Mouse (Mus musculus) forebrain, embryonic 10.5 days (tissue): ENCODE measurements around the gene Grik5. TPM values are rescaled to one million over a fixed set of nuclear protein-coding genes. Genes with fewer than 3 reads are reported as not detected.

Experiments
- DNase-seq: peaks from one replicate; pipeline ENCODE4 v3.0.0-alpha.2; 2017; ENCODE audit warnings: low spot score; ENCODE audit errors: extremely low spot score
- H3K27ac ChIP-seq: fragments of 300-500 bp; sonication (generic); 2 replicates; pipeline ENCODE4 v1.5.1; 2016; ENCODE audit warnings: mild to moderate bottlenecking
- H3K27me3 ChIP-seq: fragments of 300-500 bp; sonication (generic); 2 replicates; pipeline ENCODE4 v1.6.1; 2016; ENCODE audit warnings: mild to moderate bottlenecking; ENCODE audit not compliant: poor library complexity, severe bottlenecking
- H3K36me3 ChIP-seq: fragments of 300-500 bp; sonication (generic); replicated peaks from 2 replicates; pipeline ENCODE4 v1.6.1; 2016; ENCODE audit warnings: mild to moderate bottlenecking, moderate library complexity
- H3K4me1 ChIP-seq: fragments of 300-500 bp; sonication (generic); 2 replicates; pipeline ENCODE4 v1.6.1; 2016
- H3K4me3 ChIP-seq: fragments of 300-500 bp; sonication (generic); 2 replicates; pipeline ENCODE4 v1.5.1; 2016; ENCODE audit warnings: mild to moderate bottlenecking, moderate library complexity
- H3K9me3 ChIP-seq: fragments of 300-500 bp; sonication (generic); 2 replicates; pipeline ENCODE4 v1.6.1; 2016; ENCODE audit warnings: mild to moderate bottlenecking, moderate library complexity
- WGBS: fragments of 180-500 bp; shearing (Covaris S2); methylation state at CpG from one replicate; pipeline ENCODE4 v1.1.7; 2016; 5-methylcytosine and 5-hydroxymethylcytosine counted together
- polyA plus RNA-seq: library from polyadenylated mRNA; unstranded; fragments of >200 nt; fragmentation: Nextera tagmentation; extraction: Ambion mirVana; gene quantifications from 2 replicates; pipeline ENCODE4 v1.2.1, GENCODE M21; 2016

Gene Grik5
- polyA plus RNA-seq, 1 experiment from 2014 or later = 6.8 TPM

DNA sequence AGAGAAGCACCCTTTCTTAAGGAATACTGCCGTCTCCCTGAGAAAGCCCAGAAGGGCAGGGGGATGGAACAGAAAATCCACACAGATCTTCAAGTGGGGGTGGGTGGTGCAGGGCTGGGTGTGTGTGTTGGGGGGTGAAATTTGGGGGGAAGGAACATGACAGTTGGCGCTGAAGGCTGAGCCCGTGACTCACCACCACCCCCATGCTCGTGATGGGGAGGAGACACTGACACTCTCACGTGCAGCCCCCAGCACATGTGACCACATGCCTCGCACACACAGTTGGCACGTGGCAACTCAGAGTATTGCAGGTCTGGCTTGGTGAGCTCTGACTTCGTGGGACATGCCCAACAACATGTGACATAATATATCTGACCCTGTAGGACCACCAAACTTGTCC lies 1.8 kb upstream of the Grik5 start:
- Histone ChIP-seq H3K9me3 (no peaks in the 10 kb centered on the region), H3K4me1 (peaks cover 88% of the 10 kb centered on the region), H3K36me3 (peaks cover 15% of the 10 kb centered on the region), H3K4me3 (peak overlapping the region; percentile 82; the same call in 1 of the 2 replicates), H3K27ac (peak overlapping the region; percentile 98), H3K27me3 (no peaks in the 10 kb centered on the region)
- no peak for DNase-seq
- WGBS = 87% methylated on average over 8 of the region's 8 CpGs

DNA sequence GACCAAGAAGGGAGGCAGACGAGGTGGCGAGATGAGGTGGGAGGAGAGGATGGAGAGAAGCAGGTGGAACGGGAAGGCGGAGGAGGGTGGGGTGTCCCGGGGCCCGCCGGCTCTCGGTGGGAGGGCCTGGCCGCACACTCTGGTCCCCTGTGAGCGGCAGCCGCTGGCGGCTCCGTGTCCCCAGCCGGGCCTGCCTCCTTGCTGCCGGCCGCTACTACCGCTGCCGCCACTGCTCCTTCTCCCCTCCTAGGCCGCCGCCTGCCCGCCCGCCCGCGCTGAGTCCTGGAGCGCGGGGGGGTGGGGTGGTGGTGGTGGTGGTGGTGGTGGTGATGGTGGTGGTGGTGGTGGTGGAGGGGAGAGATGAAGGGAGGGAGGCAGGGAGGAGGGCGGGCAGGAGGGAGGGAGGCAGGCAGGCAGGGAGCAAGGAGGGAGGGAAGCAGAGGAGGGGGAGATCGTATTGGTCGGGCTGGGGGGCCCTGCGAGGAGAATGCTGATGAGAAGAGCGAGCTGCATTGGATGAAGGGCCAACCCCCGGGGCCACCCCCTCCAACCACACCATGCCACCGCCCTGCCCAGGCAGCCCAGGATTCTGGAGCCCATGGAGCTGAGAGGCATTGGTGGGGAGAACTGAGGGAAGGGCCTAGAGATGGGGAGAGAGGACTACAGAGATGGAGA lies 707 bp upstream of the Grik5 start:
- DNase-seq = peak; percentile 67
- Histone ChIP-seq H3K4me3 (peak overlapping the region; percentile 82), H3K27me3 (no peaks in the 10 kb centered on the region), H3K4me1 (peaks cover 87% of the 10 kb centered on the region), H3K36me3 (peaks cover 23% of the 10 kb centered on the region), H3K27ac (peak overlapping the region; percentile 98), H3K9me3 (no peaks in the 10 kb centered on the region)
- under 1% methylated on average over 32 of the region's 33 CpGs for WGBS

DNA sequence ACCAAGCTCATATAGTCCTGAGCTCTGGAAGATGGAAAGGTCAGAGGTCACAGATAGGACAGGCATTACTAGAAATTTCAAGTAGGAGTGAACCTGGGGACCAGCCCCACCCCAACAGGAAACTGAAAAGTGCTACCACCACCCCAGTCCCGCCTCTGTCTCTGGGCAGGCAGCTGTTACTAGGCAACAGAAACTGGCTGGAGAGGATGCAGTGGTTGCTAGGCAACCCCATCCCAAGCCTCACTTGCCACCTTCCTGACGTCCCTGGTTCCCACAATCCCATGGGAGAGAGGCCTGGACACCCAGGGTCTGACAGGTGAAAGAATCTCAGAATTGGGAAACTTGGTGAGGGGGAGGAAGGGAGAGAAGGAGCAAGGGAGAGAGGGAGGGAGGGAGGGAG lies 3.4 kb downstream of the Grik5 start:
- 20% methylated on average over 2 of the region's 2 CpGs for WGBS
- H3K27ac ChIP-seq = no peak overlapping the region

DNA sequence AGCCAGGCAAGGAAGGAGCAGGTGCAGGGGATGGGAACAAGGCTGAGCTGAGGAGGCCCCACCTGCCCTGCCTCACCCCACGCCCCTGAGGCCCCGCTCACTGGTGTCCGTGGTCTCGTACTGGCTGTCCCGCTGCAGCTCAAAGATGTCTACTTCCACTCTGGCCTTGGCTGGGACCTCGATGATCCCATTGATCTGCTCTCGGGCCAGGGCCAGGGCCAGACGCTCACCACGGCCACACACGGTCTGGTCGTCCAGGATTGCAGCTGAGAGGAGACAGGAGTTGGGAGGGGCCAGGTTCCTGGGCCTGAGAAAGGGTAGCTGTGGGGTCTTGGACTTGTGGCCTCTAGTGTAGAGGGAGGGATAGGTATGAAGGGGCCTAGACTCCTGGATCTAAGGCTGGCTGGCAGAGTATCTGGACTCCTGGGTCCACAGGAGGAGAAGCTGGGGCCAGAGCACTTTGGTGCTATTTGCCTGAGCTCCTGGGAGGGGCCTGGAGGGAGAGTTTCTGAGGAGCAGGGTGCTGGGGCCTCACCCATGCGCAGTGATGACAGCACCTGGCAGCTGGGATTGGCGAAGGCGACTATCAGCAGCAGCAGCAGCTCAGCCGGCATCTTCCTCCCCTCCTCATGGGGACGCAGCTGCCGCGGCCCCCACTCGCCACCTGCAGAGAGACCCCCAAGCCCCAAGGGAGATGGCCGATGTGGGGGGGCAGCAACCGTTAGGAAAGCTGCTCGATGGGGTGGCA lies 4.1 kb downstream of the Grik5 start:
- H3K4me3 ChIP-seq = peak overlapping the region; percentile 10; the same call in 1 of the 2 replicates
- WGBS = 92% methylated on average over 22 of the region's 22 CpGs
- no peak overlapping the region for H3K27ac ChIP-seq
- peaks cover 51% of the 10 kb centered on the region for H3K4me1 ChIP-seq
- no peak for DNase-seq
- no peaks in the 10 kb centered on the region for H3K27me3 ChIP-seq
- H3K9me3 ChIP-seq = no peaks in the 10 kb centered on the region
- peaks cover 70% of the 10 kb centered on the region for H3K36me3 ChIP-seq

More for the DNA sequence above, 3.4 kb downstream of the Grik5 start:
- Histone ChIP-seq H3K9me3 (no peaks in the 10 kb centered on the region), H3K27me3 (no peaks in the 10 kb centered on the region), H3K4me1 (peaks cover 57% of the 10 kb centered on the region), H3K36me3 (peaks cover 63% of the 10 kb centered on the region), H3K4me3 (peak overlapping the region; percentile 10; the same call in 1 of the 2 replicates)
- DNase-seq = no peak

DNA sequence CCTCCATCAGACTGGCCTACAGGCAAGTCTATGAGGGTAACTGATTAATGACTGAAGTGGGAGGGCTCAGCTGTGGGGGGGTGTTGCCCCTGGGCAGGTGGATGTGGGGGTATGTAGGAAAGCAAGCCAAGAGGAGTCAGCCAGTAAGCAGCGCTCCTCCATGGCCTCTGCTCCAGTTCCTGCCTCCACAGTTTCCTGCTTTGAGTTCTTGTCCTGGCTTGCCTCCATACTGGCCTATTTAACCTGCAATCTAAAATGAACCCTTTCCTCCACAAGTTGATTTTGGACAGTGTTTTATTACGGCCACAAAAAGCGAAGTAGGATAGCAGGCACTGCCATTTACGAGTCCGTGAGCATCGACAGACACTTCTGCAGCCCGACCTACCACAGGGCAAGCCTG lies 4.8 kb downstream of the Grik5 start:
- DNase-seq = no peak
- Histone ChIP-seq H3K9me3 (no peaks in the 10 kb centered on the region), H3K36me3 (peaks cover 77% of the 10 kb centered on the region), H3K27ac (no peak overlapping the region), H3K4me1 (peaks cover 43% of the 10 kb centered on the region), H3K27me3 (no peaks in the 10 kb centered on the region), H3K4me3 (no peak overlapping the region)
- 92% methylated on average over 7 of the region's 7 CpGs for WGBS

DNA sequence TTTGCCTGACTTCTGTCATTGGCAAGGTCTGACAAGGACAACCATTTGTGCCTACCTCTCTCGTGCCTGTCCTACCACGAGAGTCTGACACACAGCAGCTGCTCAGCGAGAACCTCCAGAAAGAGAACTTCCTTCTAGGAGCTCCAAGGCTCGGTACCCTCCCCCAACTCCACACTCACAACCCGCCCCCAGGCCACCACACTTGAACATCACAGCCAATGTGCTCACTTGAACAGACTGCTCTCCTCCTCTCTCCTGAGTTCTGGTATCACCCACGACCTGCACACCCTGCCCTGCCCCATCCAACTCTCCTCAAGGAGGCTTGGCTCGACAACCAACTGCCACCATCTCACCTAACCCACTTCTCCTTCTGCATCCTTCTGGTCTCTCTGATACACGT lies 8.2 kb downstream of the Grik5 start:
- no peaks in the 10 kb centered on the region for H3K27me3 ChIP-seq
- no peaks in the 10 kb centered on the region for H3K9me3 ChIP-seq
- peaks cover 96% of the 10 kb centered on the region for H3K36me3 ChIP-seq
- no peak overlapping the region for H3K4me3 ChIP-seq
- H3K4me1 ChIP-seq = peaks cover 10% of the 10 kb centered on the region
- whole genome bisulfite sequencing = 89% methylated on average over 8 of the region's 8 CpGs
- no peak for DNase-seq
- no peak overlapping the region for H3K27ac ChIP-seq

DNA sequence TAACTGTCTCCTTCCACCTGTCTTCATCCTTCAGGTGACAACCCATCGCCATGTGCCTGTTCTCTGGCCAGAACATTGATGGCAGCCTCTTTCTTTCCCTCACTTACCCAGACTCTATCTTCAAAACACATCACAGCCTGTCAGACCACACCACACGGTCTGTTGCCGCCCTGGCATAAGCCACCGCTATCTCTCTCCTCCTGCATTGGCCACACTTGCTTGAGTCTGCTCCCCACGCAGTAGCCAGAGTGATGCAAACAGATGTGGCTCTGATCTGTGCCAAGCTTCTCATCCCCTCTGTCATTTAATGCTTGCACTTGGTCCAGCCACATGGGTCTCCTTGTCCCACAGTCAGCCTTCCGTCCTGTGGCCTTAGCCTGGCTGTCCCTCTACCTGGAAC lies 8.8 kb downstream of the Grik5 start:
- H3K27ac ChIP-seq = no peak overlapping the region
- WGBS = 95% methylated on average over 6 of the region's 6 CpGs
- H3K4me3 ChIP-seq = no peak overlapping the region
- DNase-seq = no peak
- no peaks in the 10 kb centered on the region for H3K27me3 ChIP-seq
- no peaks in the 10 kb centered on the region for H3K9me3 ChIP-seq
- H3K4me1 ChIP-seq = peaks cover 4% of the 10 kb centered on the region
- H3K36me3 ChIP-seq = peaks cover 97% of the 10 kb centered on the region

DNA sequence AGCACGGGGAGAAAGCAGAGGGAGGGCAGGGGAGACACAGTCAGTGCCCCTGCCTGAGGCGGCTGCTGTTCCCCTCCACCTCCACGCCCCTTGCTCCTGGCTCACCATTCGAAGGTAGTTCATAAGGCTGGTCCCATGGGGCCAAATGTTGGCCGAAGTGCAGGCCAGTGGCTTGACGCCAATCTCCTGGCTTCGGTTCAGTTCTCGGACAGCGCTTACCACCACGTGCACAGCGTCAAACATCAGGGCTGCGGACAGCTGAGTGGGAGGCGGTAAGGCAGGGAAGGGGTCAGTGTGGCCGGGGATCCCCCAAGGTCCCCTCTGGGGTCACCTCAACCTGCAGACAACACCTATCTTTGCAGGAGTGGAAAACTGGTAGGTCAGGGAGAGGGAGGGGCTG lies 13.3 kb downstream of the Grik5 start:
- no peaks in the 10 kb centered on the region for H3K27me3 ChIP-seq
- no peak overlapping the region for H3K27ac ChIP-seq
- H3K36me3 ChIP-seq = peaks cover 98% of the 10 kb centered on the region
- DNase-seq = no peak
- H3K9me3 ChIP-seq = peaks cover 9% of the 10 kb centered on the region
- H3K4me1 ChIP-seq = no peaks in the 10 kb centered on the region
- no peak overlapping the region for H3K4me3 ChIP-seq
- 93% methylated on average over 14 of the region's 14 CpGs for WGBS

DNA sequence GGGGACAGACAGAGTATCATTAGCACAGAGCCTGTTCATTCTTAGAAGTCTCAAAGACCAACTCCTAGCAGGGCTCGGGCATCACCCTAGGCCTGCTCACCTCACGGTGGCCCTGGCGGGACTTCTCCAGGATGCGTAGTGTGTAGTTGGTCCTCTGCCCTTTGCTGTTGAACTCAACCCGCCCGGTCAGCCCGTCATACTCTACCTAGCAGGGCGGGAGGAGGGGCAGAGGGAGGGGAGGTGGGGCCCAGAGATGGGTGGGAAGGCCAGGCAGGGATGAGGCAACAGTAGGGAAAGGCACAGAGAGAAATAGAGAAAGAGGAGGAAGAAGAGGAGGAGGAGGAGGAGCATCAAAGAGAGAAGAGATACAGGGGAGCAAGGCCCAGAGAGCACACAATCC lies 13.8 kb downstream of the Grik5 start:
- Histone ChIP-seq H3K4me3 (no peak overlapping the region), H3K4me1 (no peaks in the 10 kb centered on the region), H3K27ac (no peak overlapping the region), H3K27me3 (no peaks in the 10 kb centered on the region), H3K9me3 (peaks cover 9% of the 10 kb centered on the region), H3K36me3 (peaks cover 98% of the 10 kb centered on the region)
- DNase-seq = no peak
- WGBS = 89% methylated on average over 8 of the region's 8 CpGs

DNA sequence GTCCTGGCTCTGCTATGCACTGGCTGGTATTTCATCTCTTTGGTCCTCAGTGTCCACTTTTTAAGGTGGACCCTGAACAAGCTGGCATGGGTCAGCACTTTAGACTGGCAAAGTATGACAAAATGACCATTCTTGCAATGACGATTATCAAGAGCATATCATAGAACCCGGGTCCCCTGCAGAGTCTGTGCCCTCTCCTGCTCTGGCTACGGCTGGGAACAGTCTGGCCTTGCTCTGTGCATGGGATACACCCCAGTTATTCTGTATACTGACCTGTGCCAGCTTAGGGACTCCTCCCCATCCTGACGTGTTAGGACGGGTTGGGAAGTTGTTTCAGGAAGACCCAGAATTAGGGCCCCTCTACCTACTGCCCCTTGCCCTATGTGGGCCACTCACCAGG lies 14.3 kb downstream of the Grik5 start:
- Histone ChIP-seq H3K27ac (no peak overlapping the region), H3K36me3 (peaks cover 98% of the 10 kb centered on the region), H3K4me3 (no peak overlapping the region), H3K9me3 (peaks cover 9% of the 10 kb centered on the region), H3K4me1 (no peaks in the 10 kb centered on the region), H3K27me3 (no peaks in the 10 kb centered on the region)
- 94% methylated on average over 5 of the region's 5 CpGs for WGBS
- DNase-seq = no peak

DNA sequence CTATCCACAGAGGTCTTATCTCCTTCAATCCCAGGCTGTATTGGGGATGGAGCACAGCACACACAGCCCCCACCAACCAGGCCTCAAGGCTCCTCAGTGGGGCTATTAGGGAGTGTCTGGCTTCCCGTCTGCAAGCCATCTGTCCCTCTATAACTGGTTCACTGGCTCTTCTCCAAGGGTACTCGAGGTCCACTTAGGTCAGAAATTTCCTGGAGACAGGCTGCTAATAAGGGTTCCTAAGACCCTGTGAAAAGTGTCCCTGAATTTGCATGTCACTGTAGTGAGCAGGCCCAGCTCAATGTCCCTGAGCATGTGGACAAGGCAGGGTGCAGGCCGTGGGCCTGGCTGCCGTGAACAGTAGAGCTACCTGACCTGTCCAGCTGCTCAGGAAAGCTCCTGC lies 15.2 kb downstream of the Grik5 start:
- Histone ChIP-seq H3K27me3 (no peaks in the 10 kb centered on the region), H3K4me1 (no peaks in the 10 kb centered on the region), H3K4me3 (no peak overlapping the region), H3K27ac (no peak overlapping the region), H3K9me3 (peaks cover 9% of the 10 kb centered on the region), H3K36me3 (peaks cover 98% of the 10 kb centered on the region)
- no peak for DNase-seq
- WGBS = 88% methylated on average over 4 of the region's 4 CpGs

DNA sequence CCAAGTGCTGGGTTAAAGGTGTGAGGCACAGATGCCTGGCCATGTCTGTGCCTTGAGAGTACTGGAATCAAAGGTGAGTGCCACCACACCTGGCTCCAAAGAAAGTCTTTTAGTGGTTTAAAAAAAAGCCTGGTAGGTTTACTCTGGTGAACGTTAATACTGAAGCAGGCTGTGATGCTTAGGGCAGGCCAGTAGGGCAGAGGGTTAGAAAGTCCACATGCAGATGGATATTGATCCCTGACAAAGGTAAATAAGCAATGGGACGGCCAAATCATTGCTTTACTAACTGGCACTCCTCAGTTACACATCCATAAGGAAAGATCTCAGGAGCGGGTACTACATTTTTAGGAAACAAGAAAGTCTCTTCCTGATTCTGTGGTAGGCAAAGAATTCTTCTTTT lies 19.6 kb downstream of the Grik5 start:
- H3K27me3 ChIP-seq = no peaks in the 10 kb centered on the region
- peaks cover 94% of the 10 kb centered on the region for H3K36me3 ChIP-seq
- whole genome bisulfite sequencing = 90% methylated on average over 3 of the region's 3 CpGs
- no peaks in the 10 kb centered on the region for H3K4me1 ChIP-seq
- peaks cover 9% of the 10 kb centered on the region for H3K9me3 ChIP-seq
- no peak overlapping the region for H3K27ac ChIP-seq
- no peak overlapping the region for H3K4me3 ChIP-seq
- DNase-seq = no peak

DNA sequence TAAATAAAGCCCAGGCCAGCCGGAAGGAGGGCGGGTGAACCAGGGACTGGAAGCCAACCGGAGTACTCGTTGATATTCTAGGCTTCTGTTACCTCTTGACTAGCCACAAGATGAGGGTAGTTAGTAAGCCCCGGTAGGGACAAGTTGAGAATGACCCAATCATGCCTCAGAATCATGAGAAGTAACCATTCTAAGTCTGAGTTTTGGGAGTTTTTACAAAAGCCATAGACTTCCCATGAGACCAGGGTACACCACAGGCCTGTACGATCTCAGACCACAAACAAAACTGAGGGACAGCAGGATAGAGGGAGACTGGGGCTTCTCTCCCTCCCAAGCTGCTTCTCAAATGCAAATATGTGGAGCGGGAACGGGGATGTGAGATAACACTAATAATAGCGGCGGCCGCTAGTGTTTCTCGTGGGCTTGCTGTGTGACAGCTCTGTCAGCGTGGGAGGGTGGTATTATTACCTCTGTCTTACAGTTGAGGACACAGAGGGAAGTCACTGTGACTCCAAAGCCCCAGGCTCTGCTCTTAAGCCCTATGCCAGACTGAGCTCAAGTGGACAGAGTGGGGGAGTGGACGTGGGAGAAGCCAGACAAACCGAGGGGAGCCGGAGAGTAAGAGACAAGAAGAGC lies 22.7 kb downstream of the Grik5 start:
- no peak overlapping the region for H3K27ac ChIP-seq
- peaks cover 93% of the 10 kb centered on the region for H3K36me3 ChIP-seq
- WGBS = 92% methylated on average over 16 of the region's 16 CpGs
- H3K4me3 ChIP-seq = no peak overlapping the region
- DNase-seq = no peak
- H3K27me3 ChIP-seq = no peaks in the 10 kb centered on the region
- H3K9me3 ChIP-seq = no peaks in the 10 kb centered on the region
- no peaks in the 10 kb centered on the region for H3K4me1 ChIP-seq
